Mouse (Mus musculus): ENCODE data around the gene Rspry1. TPM values are rescaled to one million over a fixed set of nuclear protein-coding genes. Genes with fewer than 3 reads are reported as not detected.

The Rspry1 gene
- polyA plus RNA-seq (2012; rRNA removed; ENCODE audit: low replicate concordance): 7.0 and 11.1 TPM in 2 replicates

GRCm38 (mm10) chr8:94601607-94602385 is at the start of gene Rspry1, which contains the start of gene Fam192a:
Rspry1 (plus strand) TSS chr8:94601937.
Fam192a (minus strand) TSS chr8:94601997.

GRCm38 (mm10) chr8:94666456-94667308 is 64.9 kb downstream of the Rspry1 start, which contains the start of gene Arl2bp:
Arl2bp (plus strand) TSS chr8:94666600.

GRCm38 (mm10) chr8:94695994-94696384 is 94.3 kb downstream of the Rspry1 start, which contains the start of gene Pllp:
Pllp (minus strand) TSS chr8:94696278.

Other genes starting within 250 kb of the Rspry1 start
- 187 and 260 TPM in 2 replicates for gene Herpud1, start 215.5 kb upstream of the Rspry1 start, polyA plus RNA-seq (2012; rRNA removed; ENCODE audit: low replicate concordance)
- gene Nlrc5, start 167.6 kb upstream of the Rspry1 start, polyA plus RNA-seq (2012; rRNA removed; ENCODE audit: low replicate concordance): 37.2 and 46.1 TPM in 2 replicates
- gene Cpne2, start 68.9 kb upstream of the Rspry1 start, polyA plus RNA-seq (2012; rRNA removed; ENCODE audit: low replicate concordance): 59.4 and 84.2 TPM in 2 replicates
- 17.3 and 20.6 TPM in 2 replicates for gene Fam192a, start 60 bp downstream of the Rspry1 start, polyA plus RNA-seq (2012; rRNA removed; ENCODE audit: low replicate concordance)
- 78.6 and 89.5 TPM in 2 replicates for gene Arl2bp, start 64.7 kb downstream of the Rspry1 start, polyA plus RNA-seq (2012; rRNA removed; ENCODE audit: low replicate concordance)
- gene Pllp, start 94.3 kb downstream of the Rspry1 start, polyA plus RNA-seq (2012; rRNA removed; ENCODE audit: low replicate concordance): 17.2 and 28.2 TPM in 2 replicates
- gene Ccl22, start 143.7 kb downstream of the Rspry1 start, polyA plus RNA-seq (2012; rRNA removed; ENCODE audit: low replicate concordance): 51.7 and 54.3 TPM in 2 replicates
- gene Cx3cl1, start 170.1 kb downstream of the Rspry1 start, polyA plus RNA-seq (2012; rRNA removed; ENCODE audit: low replicate concordance): 38.3 and 72.8 TPM in 2 replicates
- gene Ccl17, start 208.5 kb downstream of the Rspry1 start, polyA plus RNA-seq (2012; rRNA removed; ENCODE audit: low replicate concordance): 2.1 TPM in 2 replicates
- 317 and 419 TPM in 2 replicates for gene Coq9, start 236.4 kb downstream of the Rspry1 start, polyA plus RNA-seq (2012; rRNA removed; ENCODE audit: low replicate concordance)
- gene Ciapin1, start 236.4 kb downstream of the Rspry1 start, polyA plus RNA-seq (2012; rRNA removed; ENCODE audit: low replicate concordance): 33.1 and 36.7 TPM in 2 replicates

Data from mammary gland, adult 2 months (tissue).